Mouse (Mus musculus) forebrain, embryonic 14.5 days (tissue): ENCODE measurements around the gene Etl4. TPM values are rescaled to one million over a fixed set of nuclear protein-coding genes. Genes with fewer than 3 reads are reported as not detected.
"Not testable (repeated sequence)": the region's sequence is repeated elsewhere in the genome, so short reads cannot be mapped to it uniquely, and the experiment has no call there.

Source experiments
- ATAC-seq: fragments of 200-750 bp; cut with Nextera tagmentation; 2 replicates; pipeline ENCODE4 v1.8.0; 2017; ENCODE audit warnings: mild to moderate bottlenecking, moderate library complexity
- DNase-seq: peaks from one replicate; pipeline ENCODE4 v3.0.0-alpha.2; 2015; ENCODE audit warnings: low spot score
- H3K27ac ChIP-seq: fragments of 300-500 bp; sonication (generic); 2 replicates; pipeline ENCODE4 v1.5.1; 2014; ENCODE audit warnings: low read depth, mild to moderate bottlenecking, control low read depth, low read length, moderate library complexity
- H3K27me3 ChIP-seq: fragments of 300-500 bp; sonication (generic); replicated peaks from 2 replicates; pipeline ENCODE4 v1.6.1; 2014; ENCODE audit warnings: low read length, control low read depth, mixed read lengths; ENCODE audit not compliant: control insufficient read depth, insufficient read depth
- H3K36me3 ChIP-seq: fragments of 300-500 bp; sonication (generic); 2 replicates; pipeline ENCODE4 v1.6.1; 2014; ENCODE audit warnings: low read length, control low read depth; ENCODE audit not compliant: control insufficient read depth, insufficient read depth
- H3K4me1 ChIP-seq: fragments of 300-500 bp; sonication (generic); 2 replicates; pipeline ENCODE4 v1.6.1; 2014; ENCODE audit warnings: antibody characterized with exemption, low read length, control low read depth; ENCODE audit not compliant: control insufficient read depth, insufficient read depth
- H3K4me2 ChIP-seq: fragments of 300-500 bp; sonication (generic); 2 replicates; pipeline ENCODE4 v1.6.1; 2014; ENCODE audit warnings: mild to moderate bottlenecking, control low read depth, low read length
- H3K4me3 ChIP-seq: fragments of 300-500 bp; sonication (generic); 2 replicates; pipeline ENCODE4 v1.5.1; 2014; ENCODE audit warnings: low read depth, low read length, control low read depth
- H3K9ac ChIP-seq: fragments of 300-500 bp; sonication (generic); 2 replicates; pipeline ENCODE4 v1.6.1; 2014; ENCODE audit warnings: mild to moderate bottlenecking, low read length, control low read depth, moderate library complexity
- H3K9me3 ChIP-seq: fragments of 300-500 bp; sonication (generic); replicated peaks from 2 replicates; pipeline ENCODE4 v1.6.1; 2016; ENCODE audit warnings: low read length, control low read depth, mixed read lengths; ENCODE audit not compliant: control insufficient read depth
- WGBS: fragments of 180-500 bp; shearing (Covaris S2); extraction: QIAGEN DNeasy Blood & Tissue Kit; methylation state at CpG from one replicate; pipeline ENCODE4 v1.1.7; 2014; 5-methylcytosine and 5-hydroxymethylcytosine counted together
- polyA plus RNA-seq: library from polyadenylated mRNA; unstranded; fragments of >200 nt; fragmentation: Nextera tagmentation; extraction: Ambion mirVana; gene quantifications from 2 replicates; pipeline ENCODE4 v1.2.1, GENCODE M21; 2014

Gene Etl4
- polyA plus RNA-seq, 1 experiment from 2014 or later, result 14.7 TPM

DNA sequence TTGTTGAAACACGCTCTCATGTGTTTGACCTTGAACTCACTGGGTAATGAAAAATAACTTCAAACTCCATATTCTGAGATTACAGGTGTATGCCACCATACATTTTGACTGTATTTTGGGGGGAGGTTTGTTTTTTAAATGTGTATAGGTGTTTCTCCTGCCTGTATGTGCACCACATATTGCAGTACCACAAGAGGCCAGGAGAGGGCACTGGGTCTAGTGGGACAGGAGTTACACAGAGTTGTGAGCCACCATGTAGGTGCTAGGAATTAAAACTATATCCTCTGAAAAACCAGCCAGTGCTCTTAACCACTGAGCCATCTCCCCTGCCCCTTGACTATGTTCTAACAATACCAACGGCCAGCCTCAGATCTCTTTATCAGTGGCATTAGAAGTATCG, 766.8 kb downstream of the Etl4 start:
- DNase-seq (no peak), ATAC-seq (no peak)
- H3K9ac ChIP-seq, result no peak overlapping the region
- H3K27me3 ChIP-seq, result no peaks in the 10 kb centered on the region
- no peak overlapping the region for H3K4me3 ChIP-seq
- no peaks in the 10 kb centered on the region for H3K4me1 ChIP-seq
- no peak overlapping the region for H3K4me2 ChIP-seq
- 98% methylated on average over 3 of the region's 3 CpGs for WGBS
- no peaks in the 10 kb centered on the region for H3K36me3 ChIP-seq
- H3K27ac ChIP-seq, result no peak overlapping the region
- no peaks in the 10 kb centered on the region for H3K9me3 ChIP-seq

DNA sequence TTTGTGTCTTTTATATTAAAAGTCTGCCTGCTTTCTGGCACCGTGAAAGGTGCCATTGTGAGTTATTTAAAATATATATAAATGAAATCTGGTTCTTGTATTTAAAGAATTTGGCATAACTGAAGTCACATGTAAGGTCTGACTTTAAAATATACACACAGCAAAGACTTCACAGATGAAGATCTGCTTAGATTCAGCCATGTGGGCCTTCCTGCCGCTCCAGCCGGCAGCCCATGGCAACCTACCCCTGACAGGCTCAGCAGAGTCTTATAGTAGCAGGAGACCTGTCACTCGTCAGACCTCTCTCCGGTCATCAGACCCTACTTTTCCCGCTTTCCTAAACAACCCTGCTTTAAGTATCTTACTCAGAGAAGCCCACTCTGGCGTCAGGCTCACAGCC, 769.2 kb downstream of the Etl4 start:
- H3K4me3 ChIP-seq, result no peak overlapping the region
- no peak overlapping the region for H3K4me2 ChIP-seq
- DNase-seq (no peak), ATAC-seq (no peak)
- H3K27me3 ChIP-seq, result no peaks in the 10 kb centered on the region
- H3K27ac ChIP-seq, result no peak overlapping the region
- no peak overlapping the region for H3K9ac ChIP-seq
- H3K36me3 ChIP-seq, result no peaks in the 10 kb centered on the region
- no peaks in the 10 kb centered on the region for H3K9me3 ChIP-seq
- 83% methylated on average over 7 of the region's 7 CpGs for WGBS
- H3K4me1 ChIP-seq, result no peaks in the 10 kb centered on the region

DNA sequence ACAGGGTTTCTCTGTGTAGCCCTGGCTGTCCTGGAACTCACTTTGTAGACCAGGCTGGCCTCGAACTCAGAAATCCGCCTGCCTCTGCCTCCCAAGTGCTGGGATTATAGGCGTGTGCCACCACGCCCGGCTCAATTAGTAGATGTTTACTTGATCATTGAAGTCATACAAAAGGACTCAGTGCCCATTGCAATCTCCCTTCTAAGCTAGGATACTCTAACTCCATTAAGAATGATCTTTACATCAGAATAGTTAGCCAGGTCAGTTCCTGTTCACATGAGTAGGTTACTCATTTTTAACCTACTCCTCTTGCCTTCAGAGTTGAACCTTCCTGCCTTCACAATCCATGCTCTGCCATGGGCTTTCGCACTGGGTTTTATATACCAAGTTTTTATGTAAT, 772.6 kb downstream of the Etl4 start:
- ATAC-seq, H3K4me1 ChIP-seq, DNase-seq, H3K9ac ChIP-seq, H3K27ac ChIP-seq, H3K4me2 ChIP-seq, H3K4me3 ChIP-seq, H3K9me3 ChIP-seq, H3K27me3 ChIP-seq, H3K36me3 ChIP-seq: not testable (repeated sequence)
- WGBS, result 95% methylated on average over 6 of the region's 6 CpGs

DNA sequence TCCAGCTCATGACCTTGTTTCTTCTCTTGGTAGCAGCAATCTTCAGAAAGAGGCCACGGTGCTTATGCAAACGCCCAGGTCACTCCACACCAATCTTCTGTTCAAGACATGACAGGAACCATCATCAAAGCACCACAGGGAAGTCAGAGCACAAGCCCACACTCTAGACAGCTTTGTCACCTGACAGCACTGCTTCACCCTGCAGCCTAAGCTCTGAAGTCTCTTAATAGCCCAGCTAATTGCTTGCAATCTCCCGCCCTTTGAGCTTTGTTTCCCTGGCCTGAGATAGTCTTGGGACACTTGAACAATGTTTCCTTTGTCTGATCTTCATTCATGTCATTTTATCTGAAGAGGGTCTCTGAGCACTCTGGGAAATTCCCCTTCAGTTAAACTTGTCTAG, 779.8 kb downstream of the Etl4 start:
- no peak overlapping the region; the same call in 1 of the 2 replicates for H3K27ac ChIP-seq
- no peak overlapping the region for H3K4me2 ChIP-seq
- WGBS, result 6% methylated on average over 3 of the region's 3 CpGs
- H3K27me3 ChIP-seq, result no peaks in the 10 kb centered on the region
- no peaks in the 10 kb centered on the region for H3K4me1 ChIP-seq
- H3K4me3 ChIP-seq, result no peak overlapping the region
- ATAC-seq (no peak; the same call in 1 of the 2 replicates), DNase-seq (peak; percentile 3)
- H3K9ac ChIP-seq, result no peak overlapping the region
- H3K9me3 ChIP-seq, result no peaks in the 10 kb centered on the region
- H3K36me3 ChIP-seq, result no peaks in the 10 kb centered on the region

DNA sequence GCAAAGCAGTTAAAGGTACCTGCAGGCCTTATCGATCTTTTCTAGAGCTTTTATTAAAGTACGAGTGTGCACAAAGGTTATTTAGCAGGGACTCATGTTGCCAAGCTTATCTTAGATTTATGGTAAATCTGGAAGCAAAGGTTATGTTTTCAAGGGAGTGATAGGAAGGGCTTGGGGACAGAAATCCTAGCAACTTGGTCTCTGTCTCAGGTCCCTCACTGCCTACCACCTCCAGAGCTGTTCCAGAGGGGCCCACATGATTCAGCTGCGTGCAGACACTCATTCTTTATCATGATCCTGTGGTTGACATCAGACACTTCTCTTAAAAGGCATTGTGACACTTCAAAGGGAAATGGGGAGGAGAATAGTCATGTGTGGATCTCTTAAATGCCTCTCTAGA, 783.3 kb downstream of the Etl4 start:
- DNase-seq (no peak), ATAC-seq (no peak)
- H3K4me2 ChIP-seq, result no peak overlapping the region
- no peaks in the 10 kb centered on the region for H3K9me3 ChIP-seq
- no peak overlapping the region for H3K4me3 ChIP-seq
- no peaks in the 10 kb centered on the region for H3K36me3 ChIP-seq
- H3K9ac ChIP-seq, result no peak overlapping the region
- no peaks in the 10 kb centered on the region for H3K4me1 ChIP-seq
- H3K27ac ChIP-seq, result no peak overlapping the region
- no peaks in the 10 kb centered on the region for H3K27me3 ChIP-seq
- 90% methylated on average over 3 of the region's 3 CpGs for WGBS

DNA sequence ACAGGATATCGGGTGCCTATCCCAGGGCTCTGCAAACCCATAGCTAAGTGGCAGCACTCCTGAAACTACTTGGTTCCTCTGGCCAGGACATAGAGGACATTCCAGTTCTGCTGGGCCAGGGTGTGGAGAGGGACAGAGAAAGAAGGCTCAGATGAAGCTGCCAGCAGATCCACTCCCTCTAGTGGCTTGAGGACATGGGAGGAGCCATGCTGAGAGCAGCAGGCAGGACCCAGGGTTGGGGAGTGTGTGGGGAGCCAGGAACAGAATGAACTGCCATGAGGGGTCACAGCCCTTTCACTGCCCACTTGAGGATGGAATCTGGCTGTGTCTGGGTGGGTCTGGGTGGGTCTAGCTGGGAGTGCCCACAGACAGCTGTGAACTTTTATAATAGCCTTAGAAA, 784.2 kb downstream of the Etl4 start:
- Histone ChIP-seq H3K4me2 (no peak overlapping the region), H3K9me3 (no peaks in the 10 kb centered on the region), H3K36me3 (no peaks in the 10 kb centered on the region), H3K4me1 (no peaks in the 10 kb centered on the region), H3K27ac (no peak overlapping the region), H3K27me3 (no peaks in the 10 kb centered on the region), H3K4me3 (no peak overlapping the region), H3K9ac (no peak overlapping the region)
- ATAC-seq, result no peak
- DNase-seq, result no peak
- WGBS, result 89% methylated on average over 1 of the region's 1 CpGs

DNA sequence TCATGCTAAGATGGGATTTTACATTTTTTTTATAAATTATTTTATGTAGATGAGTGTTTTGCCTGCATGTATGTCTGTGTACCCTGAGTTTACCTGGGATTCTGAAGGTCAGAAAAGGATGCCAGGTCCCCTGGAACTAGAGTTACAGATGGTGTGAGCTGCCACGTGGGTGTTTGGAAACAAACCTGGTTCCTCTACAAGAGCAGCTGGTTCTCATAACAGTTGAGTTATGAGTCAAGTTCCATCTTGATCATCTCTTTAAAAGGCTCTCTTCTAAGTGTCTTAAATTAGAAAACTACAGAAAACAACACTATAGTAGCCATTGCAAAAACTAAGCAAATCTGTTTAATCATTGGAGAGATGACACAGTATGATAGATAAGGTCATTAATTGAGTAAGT, 788.1 kb downstream of the Etl4 start:
- no peak overlapping the region for H3K27ac ChIP-seq
- H3K9ac ChIP-seq, result no peak overlapping the region
- no peaks in the 10 kb centered on the region for H3K4me1 ChIP-seq
- DNase-seq (no peak), ATAC-seq (no peak)
- 85% methylated on average over 1 of the region's 1 CpGs for WGBS
- H3K27me3 ChIP-seq, result no peaks in the 10 kb centered on the region
- H3K9me3 ChIP-seq, result no peaks in the 10 kb centered on the region
- no peaks in the 10 kb centered on the region for H3K36me3 ChIP-seq
- H3K4me3 ChIP-seq, result no peak overlapping the region
- no peak overlapping the region for H3K4me2 ChIP-seq

DNA sequence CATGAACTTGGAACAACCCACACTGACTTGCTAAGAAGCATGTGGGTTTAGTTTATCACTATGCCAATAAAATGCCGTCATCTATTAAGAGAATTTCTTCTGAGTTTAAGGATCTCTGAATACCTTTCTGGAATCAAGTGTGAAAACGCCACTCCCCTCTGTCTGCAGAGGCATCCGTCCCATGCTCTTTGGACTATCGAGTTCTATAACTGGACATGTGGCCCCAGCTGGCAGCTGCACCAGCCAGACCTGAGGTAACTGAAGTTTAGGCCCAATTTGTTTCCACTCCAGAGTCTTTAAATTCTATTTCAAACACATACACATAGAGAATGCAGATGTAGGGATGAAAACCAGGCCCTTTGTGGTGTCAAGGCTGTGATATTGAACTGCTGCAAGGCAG, 795.5 kb downstream of the Etl4 start:
- H3K27ac ChIP-seq, result no peak overlapping the region
- WGBS, result 91% methylated on average over 4 of the region's 4 CpGs
- no peak overlapping the region for H3K4me3 ChIP-seq
- no peaks in the 10 kb centered on the region for H3K27me3 ChIP-seq
- no peaks in the 10 kb centered on the region for H3K9me3 ChIP-seq
- ATAC-seq, result no peak
- DNase-seq, result no peak
- H3K4me1 ChIP-seq, result no peaks in the 10 kb centered on the region
- H3K4me2 ChIP-seq, result no peak overlapping the region
- H3K9ac ChIP-seq, result no peak overlapping the region
- no peaks in the 10 kb centered on the region for H3K36me3 ChIP-seq

DNA sequence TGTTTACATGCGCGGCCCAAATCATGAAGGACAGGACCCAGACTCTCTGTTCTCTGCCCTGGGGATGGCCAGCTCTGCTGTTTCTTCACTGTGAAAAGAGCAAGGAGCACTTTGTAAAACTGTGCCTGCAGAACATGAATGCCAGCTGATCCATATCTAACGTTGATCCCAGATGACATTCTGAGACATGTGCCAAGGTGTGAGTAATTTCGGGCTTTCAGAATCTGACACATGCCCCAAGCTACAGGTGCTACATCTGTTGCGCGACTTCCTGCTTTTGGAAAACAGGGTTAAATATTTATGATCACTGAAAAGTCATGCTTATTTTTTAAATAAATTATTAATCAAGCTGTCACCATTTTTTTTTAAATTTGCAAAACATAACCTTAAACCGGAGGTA, 801.0 kb downstream of the Etl4 start:
- Histone ChIP-seq H3K27me3 (no peaks in the 10 kb centered on the region), H3K4me2 (no peak overlapping the region), H3K4me1 (no peaks in the 10 kb centered on the region), H3K27ac (no peak overlapping the region), H3K36me3 (0 out of 2 replicates have a peak, but pooled peaks cover 4% of the 10 kb centered on the region), H3K4me3 (no peak overlapping the region), H3K9me3 (no peaks in the 10 kb centered on the region), H3K9ac (no peak overlapping the region)
- 93% methylated on average over 7 of the region's 7 CpGs for WGBS
- no peak for DNase-seq
- ATAC-seq, result no peak
